Mouse (Mus musculus) liver, postnatal 0 days (tissue): ENCODE data around the gene Nudt4. TPM values are rescaled to one million over a fixed set of nuclear protein-coding genes. Genes with fewer than 3 reads are reported as not detected.

Experiments used
- ATAC-seq: fragments of 200-750 bp; cut with Nextera tagmentation; 2 replicates; pipeline ENCODE4 v1.8.0; 2017; ENCODE audit warnings: mild to moderate bottlenecking, moderate library complexity
- DNase-seq: peaks from one replicate; pipeline ENCODE4 v3.0.0-alpha.2; 2016
- H3K27ac ChIP-seq: fragments of 300-500 bp; sonication (generic); 2 replicates; pipeline ENCODE4 v1.5.1; 2014; ENCODE audit warnings: antibody characterized with exemption, moderate library complexity, mild to moderate bottlenecking, low read depth
- H3K27me3 ChIP-seq: fragments of 300-500 bp; sonication (generic); 2 replicates; pipeline ENCODE4 v1.6.1; 2014; ENCODE audit warnings: low read length, control low read depth, mixed read lengths; ENCODE audit not compliant: insufficient read depth
- H3K36me3 ChIP-seq: fragments of 300-500 bp; sonication (generic); replicated peaks from 2 replicates; pipeline ENCODE4 v1.6.1; 2014; ENCODE audit warnings: mild to moderate bottlenecking, control low read depth, low read length, moderate library complexity, mixed read lengths; ENCODE audit not compliant: insufficient read depth
- H3K4me1 ChIP-seq: fragments of 300-500 bp; sonication (generic); 2 replicates; pipeline ENCODE4 v1.6.1; 2014; ENCODE audit warnings: antibody characterized with exemption, mild to moderate bottlenecking, control low read depth; ENCODE audit not compliant: insufficient read depth
- H3K4me2 ChIP-seq: fragments of 300-500 bp; sonication (generic); 2 replicates; pipeline ENCODE4 v1.6.1; 2014; ENCODE audit warnings: low read depth, mild to moderate bottlenecking, low read length, moderate library complexity, mixed read lengths
- H3K4me3 ChIP-seq: fragments of 300-500 bp; sonication (generic); 2 replicates; pipeline ENCODE4 v1.5.1; 2014; ENCODE audit warnings: low read depth, low read length
- H3K9ac ChIP-seq: fragments of 300-500 bp; sonication (generic); replicated peaks from 2 replicates; pipeline ENCODE4 v1.6.1; 2014; ENCODE audit warnings: mild to moderate bottlenecking, moderate library complexity
- H3K9me3 ChIP-seq: fragments of 300-500 bp; sonication (generic); 2 replicates; pipeline ENCODE4 v1.6.1; 2016; ENCODE audit warnings: mild to moderate bottlenecking, control low read depth, low read length, mixed read lengths
- CTCF ChIP-seq: sonication (generic); IDR thresholded peaks from 2 replicates; pipeline ENCODE4 v1.5.1; 2016; ENCODE audit warnings: antibody characterized with exemption, low read depth
- EP300 ChIP-seq: IDR thresholded peaks from 2 replicates; pipeline ENCODE4 v1.6.1; 2016; ENCODE audit warnings: antibody characterized with exemption, low read depth, mild to moderate bottlenecking
- WGBS: fragments of 180-500 bp; shearing (Covaris S2); extraction: QIAGEN DNeasy Blood & Tissue Kit; methylation state at CpG from one replicate; pipeline ENCODE4 v1.1.7; 2014; ENCODE audit not compliant: insufficient replicate concordance; 5-methylcytosine and 5-hydroxymethylcytosine counted together
- polyA plus RNA-seq: library from polyadenylated mRNA; unstranded; fragments of >200 nt; fragmentation: Nextera tagmentation; extraction: Ambion mirVana; gene quantifications from 2 replicates; pipeline ENCODE4 v1.2.1, GENCODE M21; 2015

The Nudt4 gene
- polyA plus RNA-seq, 1 experiment from 2014 or later = 52.9 TPM

DNA sequence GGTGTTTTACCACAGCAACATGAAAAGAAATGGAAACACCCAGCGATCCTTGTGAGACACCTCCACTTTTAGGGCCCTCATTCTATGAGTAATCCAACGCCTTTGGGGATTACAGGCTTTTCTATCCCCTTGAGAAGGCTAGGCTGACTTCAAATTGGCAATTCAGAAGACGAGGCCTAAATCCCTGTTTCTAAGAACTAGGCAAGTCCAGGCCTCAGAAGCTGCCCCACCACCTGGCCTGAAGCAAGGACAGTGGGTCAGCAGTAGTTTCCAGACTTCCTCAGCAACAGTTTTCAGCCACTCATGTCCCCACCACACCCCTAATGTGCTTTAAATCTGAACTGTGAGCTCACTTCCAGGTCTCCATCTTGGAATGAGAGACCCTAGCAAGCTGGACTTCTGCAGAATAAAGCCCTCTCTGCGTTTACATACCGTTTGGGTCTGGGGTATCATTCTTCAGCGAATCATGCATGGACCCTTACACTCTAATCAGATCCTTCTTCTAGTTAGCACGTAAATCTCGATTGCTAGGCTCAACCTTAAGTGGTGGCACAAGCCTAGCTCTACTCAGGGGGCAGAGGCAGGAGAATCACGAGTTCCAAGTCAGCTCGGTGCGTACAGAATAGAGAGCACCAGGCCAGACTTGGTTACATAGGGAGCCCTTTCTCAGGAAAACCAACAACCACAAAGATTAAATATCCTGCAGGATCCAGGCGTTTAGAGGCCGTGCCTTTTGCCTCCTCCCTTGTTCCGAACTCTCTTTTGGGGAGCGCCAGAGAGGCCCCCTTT is 50.0 kb downstream of the Nudt4 start:
- DNase-seq = no peak
- WGBS = 29% methylated on average over 15 of the region's 15 CpGs
- H3K9me3 ChIP-seq = no peaks in the 10 kb centered on the region

DNA sequence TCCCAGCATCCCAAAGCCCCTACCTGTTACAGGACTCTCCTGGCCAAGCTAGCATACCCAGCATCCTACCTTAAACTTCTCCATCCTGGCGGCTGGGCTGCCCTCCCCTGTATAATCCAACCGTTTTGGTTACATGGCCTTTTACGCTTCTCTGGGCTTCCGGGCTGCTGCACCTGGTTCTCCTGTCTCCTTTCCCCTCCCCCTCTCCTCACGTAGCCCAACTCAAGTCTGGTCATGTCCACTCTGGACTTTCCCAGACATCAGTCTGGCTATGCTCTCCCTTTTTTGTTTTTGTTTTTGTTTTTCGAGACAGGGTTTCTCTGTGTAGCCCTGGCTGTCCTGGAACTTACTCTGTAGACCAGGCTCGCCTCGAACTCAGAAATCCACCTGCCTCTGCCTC is 51.3 kb downstream of the Nudt4 start:
- Histone ChIP-seq H3K9ac (no peak overlapping the region), H3K27ac (no peak overlapping the region), H3K4me3 (no peak overlapping the region), H3K4me1 (peaks cover 5% of the 10 kb centered on the region; the same call in 1 of the 2 replicates), H3K4me2 (no peak overlapping the region), H3K36me3 (no peaks in the 10 kb centered on the region), H3K9me3 (no peaks in the 10 kb centered on the region), H3K27me3 (no peaks in the 10 kb centered on the region)
- DNase-seq (no peak), ATAC-seq (no peak)
- WGBS = 83% methylated on average over 8 of the region's 8 CpGs
- TF ChIP-seq EP300 (no peak), CTCF (no peak)

More for the DNA sequence above, 50.0 kb downstream of the Nudt4 start:
- peak overlapping the region; percentile 72 for H3K4me2 ChIP-seq
- TF ChIP-seq CTCF (no peak), EP300 (no peak)
- ATAC-seq = no peak
- H3K27ac ChIP-seq = peak overlapping the region; percentile 95
- H3K36me3 ChIP-seq = no peaks in the 10 kb centered on the region
- H3K27me3 ChIP-seq = no peaks in the 10 kb centered on the region
- peak overlapping the region; percentile 96 for H3K9ac ChIP-seq
- H3K4me1 ChIP-seq = peaks cover 6% of the 10 kb centered on the region
- peak overlapping the region; percentile 96 for H3K4me3 ChIP-seq

DNA sequence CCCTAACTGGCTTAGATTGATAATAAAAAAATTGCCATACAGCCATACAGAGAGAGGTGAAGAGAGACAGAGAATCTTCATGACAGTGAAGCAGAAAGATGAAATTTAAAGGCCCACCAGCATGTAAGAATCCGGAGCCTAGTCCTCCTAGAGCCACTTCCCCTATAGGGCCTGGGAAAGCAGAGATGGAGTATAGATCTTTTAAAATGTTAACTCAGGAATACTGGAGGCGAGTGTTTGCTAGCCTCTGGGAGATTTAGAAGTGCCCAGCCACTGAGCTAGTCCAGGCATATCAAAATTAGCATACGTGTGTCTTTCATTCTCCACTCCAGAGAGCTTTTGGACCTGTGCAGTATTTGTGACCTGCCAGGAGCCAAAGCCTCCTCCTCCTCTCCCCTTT is 54.7 kb downstream of the Nudt4 start:
- Histone ChIP-seq H3K4me2 (no peak overlapping the region), H3K9ac (no peak overlapping the region), H3K9me3 (no peaks in the 10 kb centered on the region), H3K36me3 (no peaks in the 10 kb centered on the region), H3K4me1 (peaks cover 5% of the 10 kb centered on the region; the same call in 1 of the 2 replicates), H3K27me3 (no peaks in the 10 kb centered on the region), H3K4me3 (no peak overlapping the region), H3K27ac (0 out of 2 replicates have a peak overlapping the region, but pooled peaks have one; percentile 0)
- 63% methylated on average over 3 of the region's 3 CpGs for WGBS
- ATAC-seq = no peak
- DNase-seq = no peak
- no peak for TF ChIP-seq CTCF
- no peak for TF ChIP-seq EP300

DNA sequence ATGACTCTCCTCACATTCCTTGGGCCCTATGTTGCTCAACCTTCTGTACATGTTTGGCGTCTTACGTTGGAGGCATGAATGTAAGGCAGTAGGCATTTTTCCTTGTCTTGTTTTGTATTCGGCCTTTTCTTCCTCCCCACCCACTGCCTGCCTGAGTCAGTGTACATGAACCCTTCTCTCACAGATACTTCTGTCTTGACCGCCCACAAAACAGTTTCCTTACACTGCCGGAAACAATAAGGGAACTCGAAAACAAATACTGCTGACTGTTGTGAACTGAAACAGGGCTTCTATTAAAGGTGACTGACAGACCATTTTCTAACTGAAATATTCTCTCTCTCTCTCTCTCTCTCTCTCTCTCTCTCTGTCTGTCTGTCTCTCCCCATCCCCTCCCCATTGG is 55.2 kb downstream of the Nudt4 start:
- DNase-seq (no peak), ATAC-seq (peak; percentile 55)
- TF ChIP-seq EP300 (no peak), CTCF (no peak)
- H3K9ac ChIP-seq = no peak overlapping the region
- H3K27me3 ChIP-seq = no peaks in the 10 kb centered on the region
- H3K27ac ChIP-seq = peak overlapping the region; percentile 45; the same call in 1 of the 2 replicates
- H3K4me1 ChIP-seq = peaks cover under 1% of the 10 kb centered on the region; the same call in 1 of the 2 replicates
- no peak overlapping the region for H3K4me2 ChIP-seq
- 39% methylated on average over 6 of the region's 6 CpGs for WGBS
- no peak overlapping the region for H3K4me3 ChIP-seq
- H3K36me3 ChIP-seq = no peaks in the 10 kb centered on the region
- no peaks in the 10 kb centered on the region for H3K9me3 ChIP-seq

DNA sequence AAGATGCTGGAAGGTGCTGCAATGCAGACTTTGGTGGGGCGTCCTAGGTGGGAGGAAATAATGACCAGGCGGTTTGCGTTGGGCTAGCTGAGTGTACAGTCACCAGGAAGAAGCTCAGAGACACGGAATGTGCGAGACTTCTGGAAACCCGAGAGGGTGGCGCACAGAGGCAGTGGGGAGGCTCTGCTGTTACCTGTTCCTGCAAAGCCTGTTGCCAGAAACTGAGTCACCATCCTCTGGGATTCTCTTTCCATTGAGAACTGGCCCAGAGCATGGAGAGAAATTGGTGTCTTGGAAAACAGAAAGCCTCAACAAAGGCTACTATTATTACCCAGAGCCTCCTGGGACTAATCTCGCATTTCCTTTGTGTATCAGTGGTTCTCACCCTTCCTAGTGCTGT is 55.8 kb downstream of the Nudt4 start:
- WGBS = 87% methylated on average over 8 of the region's 8 CpGs
- Histone ChIP-seq H3K4me3 (no peak overlapping the region), H3K4me2 (no peak overlapping the region), H3K27me3 (no peaks in the 10 kb centered on the region), H3K4me1 (no peaks in the 10 kb centered on the region), H3K9me3 (no peaks in the 10 kb centered on the region), H3K9ac (no peak overlapping the region), H3K27ac (0 out of 2 replicates have a peak overlapping the region, but pooled peaks have one; percentile 45), H3K36me3 (no peaks in the 10 kb centered on the region)
- no peak for TF ChIP-seq CTCF
- no peak for TF ChIP-seq EP300
- DNase-seq = no peak
- ATAC-seq = no peak

DNA sequence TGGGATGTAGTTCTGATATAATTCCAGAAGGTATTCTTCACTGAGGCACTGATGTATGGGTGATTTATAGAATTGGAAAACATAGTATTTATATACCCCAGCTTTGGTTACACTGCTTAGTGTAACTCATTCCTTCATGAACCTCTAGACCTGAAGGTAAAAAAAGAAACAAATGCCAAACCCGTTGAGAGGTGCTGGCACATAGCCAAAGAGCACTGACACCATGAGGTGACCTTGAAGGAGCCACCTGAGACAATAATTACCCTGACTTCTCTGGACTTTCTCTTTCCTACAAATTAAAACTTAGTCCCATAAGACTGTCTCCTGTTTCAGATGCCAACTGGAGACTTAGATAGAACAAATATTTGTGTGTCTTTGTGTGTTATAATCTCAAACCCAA is 59.6 kb downstream of the Nudt4 start:
- TF ChIP-seq CTCF (no peak), EP300 (no peak)
- no peaks in the 10 kb centered on the region for H3K27me3 ChIP-seq
- H3K27ac ChIP-seq = no peak overlapping the region
- no peak overlapping the region for H3K4me3 ChIP-seq
- no peaks in the 10 kb centered on the region for H3K36me3 ChIP-seq
- no peak overlapping the region for H3K9ac ChIP-seq
- no peaks in the 10 kb centered on the region for H3K9me3 ChIP-seq
- no peak overlapping the region for H3K4me2 ChIP-seq
- 18% methylated on average over 1 of the region's 1 CpGs for WGBS
- DNase-seq (no peak), ATAC-seq (no peak)
- H3K4me1 ChIP-seq = peaks cover 9% of the 10 kb centered on the region
